Mouse (Mus musculus) adrenal gland, postnatal 36 days (tissue): ENCODE data around the gene Derl3. TPM values are rescaled to one million over a fixed set of nuclear protein-coding genes. Genes with fewer than 3 reads are reported as not detected.

Experiments used
- DNase-seq, 2 experiments: peaks; one replicate each; pipeline ENCODE4 v3.0.0; 2021; ENCODE audit warnings: mixed read lengths in 1 of 2
- total RNA-seq, 2 experiments: library from RNA; stranded (reverse); gene quantifications; 2 replicates each; pipeline ENCODE4 v1.2.3; 2021

Derl3 gene
- total RNA-seq, 2 experiments from 2014 or later, result 0.93 to 2.8 TPM

DNA sequence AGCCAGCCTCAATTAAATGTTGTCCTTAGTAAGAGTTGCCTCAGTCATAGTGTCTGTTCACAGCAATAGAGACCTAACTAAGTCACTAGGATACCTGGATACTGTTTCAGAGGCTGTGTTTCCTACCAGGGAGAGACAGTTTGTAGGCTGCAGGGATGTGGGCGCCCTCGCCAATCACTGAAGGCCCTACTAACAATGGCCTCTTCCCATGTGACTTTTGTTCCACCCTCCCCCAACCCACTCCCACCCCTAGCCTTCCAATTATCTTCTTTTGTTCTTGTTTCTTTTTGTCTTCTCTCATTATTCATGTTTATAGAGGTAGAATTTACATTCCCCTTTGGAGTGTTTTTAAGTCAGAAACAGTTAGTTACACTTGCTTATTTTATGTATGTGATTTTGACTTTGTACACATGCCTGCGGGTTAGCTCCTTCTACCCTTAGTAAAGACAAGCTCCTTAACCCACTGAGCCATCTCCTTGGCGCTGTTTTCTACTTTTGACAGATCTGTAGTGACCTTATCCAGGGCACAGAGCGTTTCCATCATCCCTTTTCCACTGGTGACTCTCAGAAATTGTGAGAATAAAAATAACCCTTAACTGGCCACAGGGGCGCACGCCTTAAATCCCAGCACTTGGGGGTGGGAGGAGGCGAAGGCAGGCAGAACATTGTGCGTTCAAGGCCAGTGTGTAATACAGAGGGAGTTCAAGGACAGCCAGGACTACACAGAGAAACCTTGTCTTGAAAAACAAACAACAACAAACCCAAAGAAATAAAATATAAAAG lies 48.0 kb downstream of the Derl3 start:
- no peak for DNase-seq

DNA sequence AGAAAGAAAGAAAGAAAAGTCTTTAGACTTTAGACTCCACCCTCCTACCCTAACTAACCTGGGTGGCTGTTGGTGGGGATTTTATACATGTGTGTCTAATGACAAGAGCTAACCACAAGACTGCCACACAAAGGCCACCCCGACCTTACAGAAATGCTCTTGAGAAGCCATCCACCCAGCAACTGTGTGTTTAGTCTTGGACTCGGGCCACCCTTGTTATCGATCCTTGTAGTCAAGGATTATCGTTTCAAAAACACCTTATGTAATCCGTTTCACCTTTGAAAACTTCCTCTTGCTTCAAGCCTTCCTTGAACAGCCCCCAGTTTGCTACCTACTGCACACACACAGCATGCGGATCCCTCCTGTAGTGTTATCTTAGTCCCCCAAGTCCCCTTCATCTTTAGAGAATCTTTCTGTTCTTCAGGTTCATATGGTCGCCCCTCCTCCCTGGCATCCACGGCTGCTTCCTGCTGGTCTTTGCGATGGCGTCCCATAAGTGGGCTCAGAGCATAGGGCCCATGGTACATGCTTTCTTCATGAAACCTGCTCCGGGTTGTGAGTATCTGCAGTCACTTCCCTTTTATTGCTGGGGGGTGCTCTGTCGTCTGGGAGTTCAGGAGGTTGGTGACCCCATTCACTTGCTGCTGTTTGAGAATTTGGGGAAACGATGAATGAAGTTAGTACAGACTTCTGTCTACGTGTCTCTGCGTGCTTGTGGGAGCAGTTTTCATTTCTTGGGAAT lies 49.7 kb downstream of the Derl3 start, which contains the start of gene Vpreb3:
TSS of gene Vpreb3 (plus strand) at position 322 of the 742 bp plus-strand sequence.
- no peak for DNase-seq

DNA sequence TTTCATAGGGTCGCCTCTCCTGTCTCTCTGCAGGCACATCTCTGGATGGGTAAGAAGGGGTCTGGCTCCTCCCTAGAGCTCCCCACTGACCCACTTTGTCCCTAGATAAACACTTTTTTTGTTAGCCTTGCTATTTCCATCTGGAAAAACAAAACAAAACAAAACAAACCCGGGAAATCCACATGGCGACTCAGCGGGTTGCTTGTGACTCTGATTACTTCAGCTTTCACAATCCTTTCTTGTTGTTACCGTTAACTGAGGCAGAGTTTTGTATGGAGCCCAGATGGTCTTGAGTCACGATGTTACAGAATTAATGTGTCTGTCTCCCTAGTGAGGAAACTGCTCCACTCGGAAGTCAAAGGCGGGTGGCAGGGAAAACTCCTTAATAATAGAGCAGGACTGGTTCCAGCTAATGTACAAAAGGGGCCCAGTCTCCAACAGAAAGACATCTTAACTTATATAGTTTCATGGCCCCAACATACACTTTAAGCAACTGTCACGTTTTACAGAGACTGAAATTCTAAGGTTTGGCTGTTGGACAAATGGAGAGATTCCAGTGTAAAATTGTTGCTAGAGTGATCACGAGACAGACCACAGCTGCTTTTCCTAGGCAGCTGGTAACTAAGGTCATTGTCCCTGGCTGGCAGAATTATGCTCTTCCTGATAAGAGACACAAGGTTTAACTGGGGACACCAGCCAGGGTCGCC lies 51.0 kb downstream of the Derl3 start:
- peak; percentile 44 to 54 for DNase-seq

DNA sequence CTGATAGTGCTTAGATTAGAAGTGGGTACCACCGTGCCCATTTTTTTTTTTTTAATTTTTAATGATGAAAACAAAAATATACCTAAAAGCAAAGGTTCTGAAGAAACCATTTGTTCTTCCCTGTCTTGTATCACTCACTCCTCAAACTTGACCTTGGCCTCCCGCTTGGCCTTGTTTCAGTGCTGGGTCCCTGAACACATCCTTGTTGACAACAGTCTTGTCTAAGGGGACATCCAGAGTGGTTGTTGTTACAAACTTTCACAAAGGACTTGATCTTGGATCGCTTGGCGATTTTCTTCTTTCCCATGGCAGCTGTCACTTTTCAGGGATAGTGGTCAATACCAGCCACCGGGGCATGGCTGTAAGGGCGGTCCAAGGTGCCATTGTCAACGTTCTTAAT lies 52.0 kb downstream of the Derl3 start:
- DNase-seq, result no peak

Other genes starting within 250 kb of the Derl3 start
- 10 to 100 TPM in 1 of 2 experiments, 1 to 10 TPM in 1; 9.7 to 11.0 TPM for gene Susd2, start 249.4 kb upstream of the Derl3 start, total RNA-seq
- gene Cabin1, start 129.1 kb upstream of the Derl3 start, total RNA-seq, result 10 to 100 TPM; 32.9 to 35.1 TPM
- 100 to 1,000 TPM; 107 to 161 TPM for gene Ddt, start 120.0 kb upstream of the Derl3 start, total RNA-seq
- under 1 TPM in 1 of 2 experiments, not detected in 1; 0.53 TPM for gene Gm20441, start 112.5 kb upstream of the Derl3 start, total RNA-seq
- 10 to 100 TPM; 14.9 to 28.7 TPM for gene Gstt3, start 112.0 kb upstream of the Derl3 start, total RNA-seq
- gene Gstt1, start 94.8 kb upstream of the Derl3 start, total RNA-seq, result 10 to 100 TPM; 37.6 to 47.8 TPM
- not detected for gene Gstt4, start 70.9 kb upstream of the Derl3 start, total RNA-seq
- gene Gstt2, start 56.0 kb upstream of the Derl3 start, total RNA-seq, result 10 to 100 TPM; 30.0 to 32.0 TPM
- 100 to 1,000 TPM; 313 to 319 TPM for gene Mif, start 33.2 kb upstream of the Derl3 start, total RNA-seq
- gene Smarcb1, start 28.2 kb downstream of the Derl3 start, total RNA-seq, result 10 to 100 TPM; 77.5 to 89.1 TPM
- 1,000 to 10,000 TPM; 1,047 to 1,196 TPM for gene Chchd10, start 39.7 kb downstream of the Derl3 start, total RNA-seq
- gene Mmp11, start 43.1 kb downstream of the Derl3 start, total RNA-seq, result 10 to 100 TPM in 1 of 2 experiments, 1 to 10 TPM in 1; 8.6 to 10.1 TPM
- gene Gm867, start 47.3 kb downstream of the Derl3 start, total RNA-seq, result 1 to 10 TPM in 1 of 2 experiments, under 1 TPM in 1; 0.83 to 2.3 TPM
- not detected for gene Vpreb3, start 49.6 kb downstream of the Derl3 start, total RNA-seq
- not detected for gene Gm5134, start 61.1 kb downstream of the Derl3 start, total RNA-seq
- gene Zfp280b, start 139.2 kb downstream of the Derl3 start, total RNA-seq, result 1 to 10 TPM; 8.5 to 8.8 TPM
- gene Slc5a4b, start 217.5 kb downstream of the Derl3 start, total RNA-seq, result not detected